Mouse (Mus musculus) kidney, adult 2 months (tissue): Measurements from ENCODE around the gene Hoxa1.

Experiments used
- CTCF ChIP-seq: fragments of 200-500 bp; conservative IDR thresholded peaks from 2 replicates; pipeline ENCODE4 v1.5.1; 2011; ENCODE audit warnings: low read depth, mild to moderate bottlenecking, control low read depth, low read length, moderate library complexity, mixed read lengths; ENCODE audit not compliant: insufficient read depth, insufficient read length
- POLR2A ChIP-seq: fragments of 200-500 bp; IDR thresholded peaks from one replicate; pipeline ENCODE4 v1.6.1; 2011; ENCODE audit warnings: low read depth, low read length, control low read depth

- no peak for TF ChIP-seq POLR2A
- no peak for TF ChIP-seq CTCF
Measured at GRCm38 (mm10) chr6:52200751-52201250, 42.7 kb upstream of the Hoxa1 start.
